Mouse (Mus musculus) lung, embryonic 15.5 days (tissue): ENCODE results near the gene Zfp369. TPM values are rescaled to one million over a fixed set of nuclear protein-coding genes. Genes with fewer than 3 reads are reported as not detected.

Experiments used
- ATAC-seq: fragments of 200-750 bp; cut with Nextera tagmentation; 2 replicates; pipeline ENCODE4 v1.8.0; 2017; ENCODE audit warnings: moderate number of reproducible peaks, borderline replicate concordance; ENCODE audit not compliant: low FRiP score, low TSS enrichment; ENCODE audit errors: extremely low read depth
- H3K27ac ChIP-seq: fragments of 300-500 bp; sonication (generic); 2 replicates; pipeline ENCODE4 v1.5.1; 2015; ENCODE audit warnings: moderate library complexity, mild to moderate bottlenecking, inconsistent platforms
- H3K27me3 ChIP-seq: fragments of 300-500 bp; sonication (generic); 2 replicates; pipeline ENCODE4 v1.6.1; 2015; ENCODE audit warnings: inconsistent platforms
- H3K36me3 ChIP-seq: fragments of 300-500 bp; sonication (generic); 2 replicates; pipeline ENCODE4 v1.6.1; 2015; ENCODE audit warnings: inconsistent platforms
- H3K4me1 ChIP-seq: fragments of 300-500 bp; sonication (generic); 2 replicates; pipeline ENCODE4 v1.6.1; 2015; ENCODE audit warnings: inconsistent platforms
- H3K4me2 ChIP-seq: fragments of 300-500 bp; sonication (generic); 2 replicates; pipeline ENCODE4 v1.6.1; 2015; ENCODE audit warnings: inconsistent platforms, mild to moderate bottlenecking, moderate library complexity
- H3K4me3 ChIP-seq: fragments of 300-500 bp; sonication (generic); 2 replicates; pipeline ENCODE4 v1.5.1; 2015; ENCODE audit warnings: mild to moderate bottlenecking, inconsistent platforms
- H3K9ac ChIP-seq: fragments of 300-500 bp; sonication (generic); 2 replicates; pipeline ENCODE4 v1.6.1; 2015; ENCODE audit warnings: inconsistent platforms
- H3K9me3 ChIP-seq: fragments of 300-500 bp; sonication (generic); 2 replicates; pipeline ENCODE4 v1.6.1; 2016; ENCODE audit warnings: inconsistent platforms
- WGBS: fragments of 180-500 bp; shearing (Covaris S2); methylation state at CpG from one replicate; pipeline ENCODE4 v1.1.7; 2015; 5-methylcytosine and 5-hydroxymethylcytosine counted together
- polyA plus RNA-seq: library from polyadenylated mRNA; unstranded; fragments of >200 nt; fragmentation: Nextera tagmentation; extraction: Ambion mirVana; gene quantifications from 2 replicates; pipeline ENCODE4 v1.2.1, GENCODE M21; 2015

Gene Zfp369
- 10.1 and 10.4 TPM in 2 replicates for polyA plus RNA-seq

GRCm38 (mm10) chr13:65278383-65279341 lies at the start of gene Zfp369:
Zfp369 (plus strand) TSS chr13:65278814.
- ATAC-seq: peak; percentile 98
- under 1% methylated on average over 50 of the region's 50 CpGs for WGBS
- no peaks in the 10 kb centered on the region for H3K27me3 ChIP-seq
- no peaks in the 10 kb centered on the region; the same call in 1 of the 2 replicates for H3K9me3 ChIP-seq
- H3K4me3 ChIP-seq: peak within 1 kb of the TSS; percentile 67
- H3K27ac ChIP-seq: peak within 1 kb of the TSS; percentile 84
- H3K36me3 ChIP-seq: peaks cover 11% of the 10 kb centered on the region; the same call in 1 of the 2 replicates
- peak within 1 kb of the TSS; percentile 64 for H3K4me2 ChIP-seq
- peaks cover 8% of the 10 kb centered on the region; the same call in 1 of the 2 replicates for H3K4me1 ChIP-seq
- peak within 1 kb of the TSS; percentile 59 for H3K9ac ChIP-seq

GRCm38 (mm10) chr13:65237211-65237610 lies 41.4 kb upstream of the Zfp369 start:
- no peak for ATAC-seq
- Histone ChIP-seq H3K27me3 (no peaks in the 10 kb centered on the region), H3K4me2 (no peak overlapping the region), H3K4me1 (peaks cover 7% of the 10 kb centered on the region), H3K9ac (no peak overlapping the region), H3K9me3 (no peaks in the 10 kb centered on the region), H3K4me3 (no peak overlapping the region), H3K36me3 (no peaks in the 10 kb centered on the region), H3K27ac (no peak overlapping the region)
- 69% methylated on average over 9 of the region's 9 CpGs for WGBS

GRCm38 (mm10) chr13:65240509-65241098 lies 38.0 kb upstream of the Zfp369 start:
- peak; percentile 90 for ATAC-seq
- Histone ChIP-seq H3K9ac (peak overlapping the region; percentile 68), H3K9me3 (peaks cover 2% of the 10 kb centered on the region; the same call in 1 of the 2 replicates), H3K27ac (peak overlapping the region; percentile 94), H3K4me1 (peaks cover 13% of the 10 kb centered on the region), H3K27me3 (no peaks in the 10 kb centered on the region), H3K4me2 (peak overlapping the region; percentile 92), H3K36me3 (peaks cover 10% of the 10 kb centered on the region; the same call in 1 of the 2 replicates), H3K4me3 (peak overlapping the region; percentile 89)
- under 1% methylated on average over 28 of the region's 28 CpGs for WGBS

GRCm38 (mm10) chr13:65241099-65241626 lies 37.5 kb upstream of the Zfp369 start:
- Histone ChIP-seq H3K27ac (peak overlapping the region; percentile 94), H3K9ac (peak overlapping the region; percentile 68), H3K4me2 (peak overlapping the region; percentile 92), H3K9me3 (peaks cover 5% of the 10 kb centered on the region; the same call in 1 of the 2 replicates), H3K36me3 (peaks cover 11% of the 10 kb centered on the region; the same call in 1 of the 2 replicates), H3K4me1 (peaks cover 13% of the 10 kb centered on the region), H3K27me3 (no peaks in the 10 kb centered on the region), H3K4me3 (peak overlapping the region; percentile 89)
- WGBS: under 1% methylated on average over 45 of the region's 45 CpGs
- peak; percentile 86 for ATAC-seq

GRCm38 (mm10) chr13:65241627-65242318 lies 36.8 kb upstream of the Zfp369 start:
- Histone ChIP-seq H3K27ac (peak overlapping the region; percentile 94), H3K4me2 (peak overlapping the region; percentile 92), H3K4me3 (peak overlapping the region; percentile 89), H3K9ac (peak overlapping the region; percentile 68), H3K27me3 (no peaks in the 10 kb centered on the region), H3K36me3 (peaks cover 11% of the 10 kb centered on the region; the same call in 1 of the 2 replicates), H3K4me1 (peaks cover 13% of the 10 kb centered on the region), H3K9me3 (peaks cover 5% of the 10 kb centered on the region; the same call in 1 of the 2 replicates)
- peak; percentile 33; the same call in 1 of the 2 replicates for ATAC-seq
- 2% methylated on average over 51 of the region's 51 CpGs for WGBS

- H3K27me3 ChIP-seq: no peaks in the 10 kb centered on the region
- no peak overlapping the region for H3K9ac ChIP-seq
- H3K4me3 ChIP-seq: peak overlapping the region; percentile 89
- peaks cover 13% of the 10 kb centered on the region for H3K4me1 ChIP-seq
- no peak for ATAC-seq
- H3K27ac ChIP-seq: no peak overlapping the region
- peaks cover 5% of the 10 kb centered on the region; the same call in 1 of the 2 replicates for H3K9me3 ChIP-seq
- H3K4me2 ChIP-seq: peak overlapping the region; percentile 92
- peaks cover 11% of the 10 kb centered on the region; the same call in 1 of the 2 replicates for H3K36me3 ChIP-seq
- 28% methylated on average over 27 of the region's 27 CpGs for WGBS
Observed at GRCm38 (mm10) chr13:65242319-65242787, 36.3 kb upstream of the Zfp369 start.

- no peak overlapping the region for H3K27ac ChIP-seq
- H3K4me1 ChIP-seq: peaks cover 13% of the 10 kb centered on the region
- no peak overlapping the region for H3K4me3 ChIP-seq
- no peaks in the 10 kb centered on the region for H3K27me3 ChIP-seq
- peaks cover 17% of the 10 kb centered on the region; the same call in 1 of the 2 replicates for H3K36me3 ChIP-seq
- no peak overlapping the region for H3K4me2 ChIP-seq
- no peak overlapping the region for H3K9ac ChIP-seq
- 84% methylated on average over 4 of the region's 4 CpGs for WGBS
- H3K9me3 ChIP-seq: peaks cover 5% of the 10 kb centered on the region; the same call in 1 of the 2 replicates
- ATAC-seq: no peak
Observed at GRCm38 (mm10) chr13:65243273-65243672, 35.3 kb upstream of the Zfp369 start.

- no peak overlapping the region for H3K27ac ChIP-seq
- ATAC-seq: peak; percentile 56
- H3K4me3 ChIP-seq: no peak overlapping the region
- peaks cover 7% of the 10 kb centered on the region; the same call in 1 of the 2 replicates for H3K36me3 ChIP-seq
- 22% methylated on average over 36 of the region's 36 CpGs for WGBS
- H3K9me3 ChIP-seq: peaks cover 15% of the 10 kb centered on the region; the same call in 1 of the 2 replicates
- peak overlapping the region; percentile 33; the same call in 1 of the 2 replicates for H3K4me2 ChIP-seq
- H3K27me3 ChIP-seq: no peaks in the 10 kb centered on the region
- no peaks in the 10 kb centered on the region for H3K4me1 ChIP-seq
- H3K9ac ChIP-seq: no peak overlapping the region
Observed at GRCm38 (mm10) chr13:65258175-65258954, 20.2 kb upstream of the Zfp369 start.

- H3K9ac ChIP-seq: no peak within 1 kb of the TSS
- no peaks in the 10 kb centered on the region for H3K27me3 ChIP-seq
- H3K36me3 ChIP-seq: peaks cover 14% of the 10 kb centered on the region
- WGBS: 31% methylated on average over 28 of the region's 29 CpGs
- peaks cover 15% of the 10 kb centered on the region; the same call in 1 of the 2 replicates for H3K9me3 ChIP-seq
- no peak for ATAC-seq
- H3K4me3 ChIP-seq: no peak within 1 kb of the TSS
- H3K4me2 ChIP-seq: peak within 1 kb of the TSS; percentile 33; the same call in 1 of the 2 replicates
- H3K27ac ChIP-seq: no peak within 1 kb of the TSS
- no peaks in the 10 kb centered on the region for H3K4me1 ChIP-seq
Observed at GRCm38 (mm10) chr13:65259239-65259638, 19.4 kb upstream of the Zfp369 start, which contains the start of gene Gm10775. Gm10775 (plus strand) TSS chr13:65259539.

GRCm38 (mm10) chr13:65262086-65262485 lies 16.5 kb upstream of the Zfp369 start:
- no peak overlapping the region for H3K4me3 ChIP-seq
- H3K36me3 ChIP-seq: peaks cover 16% of the 10 kb centered on the region
- no peaks in the 10 kb centered on the region for H3K27me3 ChIP-seq
- no peak overlapping the region for H3K9ac ChIP-seq
- no peak for ATAC-seq
- WGBS: 89% methylated on average over 5 of the region's 5 CpGs
- H3K4me2 ChIP-seq: no peak overlapping the region
- H3K27ac ChIP-seq: no peak overlapping the region
- H3K4me1 ChIP-seq: no peaks in the 10 kb centered on the region
- peaks cover 21% of the 10 kb centered on the region for H3K9me3 ChIP-seq
